Mouse (Mus musculus) MEL (cell line): ENCODE measurements at regions not wholly inside any gene's neighbourhood (a gene's known extent, or its start where the extent isn't known, plus 50 kb on each side); places are given as distances from the start of the nearest gene placed in this dataset.

Source experiments
- DNase-seq: peaks from one replicate; pipeline ENCODE4 v3.0.0; 2011; ENCODE audit warnings: low read depth, low spot score
- H3K27ac ChIP-seq: 2 replicates; pipeline ENCODE4 v1.5.1; 2012; ENCODE audit warnings: low read depth, mild to moderate bottlenecking, control low read depth, low read length, moderate library complexity; ENCODE audit not compliant: control insufficient read depth
- H3K27me3 ChIP-seq, 2 experiments: fragments of 150-350 bp in 1 of 2; sonication (generic) in 1 of 2; 2 replicates each; pipeline ENCODE4 v1.6.1; 2012; ENCODE audit warnings: low read length in 2 of 2, mild to moderate bottlenecking in 2 of 2, improper control_type of control experiment in 1 of 2, moderate library complexity in 1 of 2; ENCODE audit not compliant: insufficient read depth in 2 of 2, control insufficient read depth in 1 of 2
- H3K36me3 ChIP-seq, 2 experiments: 2 replicates each; pipeline ENCODE4 v1.6.1; 2012 to 2014; ENCODE audit warnings: low read length in 2 of 2, improper control_type of control experiment in 1 of 2, inconsistent platforms in 1 of 2, mild to moderate bottlenecking in 1 of 2; ENCODE audit not compliant: insufficient read depth in 2 of 2, control insufficient read depth in 1 of 2
- H3K4me1 ChIP-seq, 2 experiments: fragments of 150-350 bp in 1 of 2; sonication (generic) in 1 of 2; 2 replicates each; pipeline ENCODE4 v1.6.1; 2012; ENCODE audit warnings: low read length in 2 of 2, improper control_type of control experiment in 1 of 2, mild to moderate bottlenecking in 1 of 2; ENCODE audit not compliant: insufficient read depth in 2 of 2, control insufficient read depth in 1 of 2
- H3K4me3 ChIP-seq, 2 experiments: fragments of 150-350 bp in 1 of 2; sonication (generic) in 1 of 2; 2 replicates each; pipeline ENCODE4 v1.5.1; 2012; ENCODE audit warnings: low read depth in 2 of 2, low read length in 2 of 2, mild to moderate bottlenecking in 2 of 2, moderate library complexity in 2 of 2, control low read depth in 1 of 2, improper control_type of control experiment in 1 of 2; ENCODE audit not compliant: control insufficient read depth in 1 of 2, insufficient read depth in 1 of 2
- H3K79me2 ChIP-seq: 2 replicates; pipeline ENCODE4 v1.6.1; 2012; ENCODE audit warnings: mild to moderate bottlenecking, low read length, moderate library complexity; ENCODE audit not compliant: control insufficient read depth, poor library complexity, insufficient read depth
- H3K9ac ChIP-seq: 2 replicates; pipeline ENCODE4 v1.6.1; 2012; ENCODE audit warnings: low read depth, mild to moderate bottlenecking, control low read depth, low read length, moderate library complexity; ENCODE audit not compliant: control insufficient read depth, poor library complexity, severe bottlenecking
- H3K9me3 ChIP-seq: fragments of 150-350 bp; sonication (generic); replicated peaks from 2 replicates; pipeline ENCODE4 v1.6.1; 2012; ENCODE audit warnings: mild to moderate bottlenecking, low read length, improper control_type of control experiment, moderate library complexity; ENCODE audit not compliant: insufficient read depth
- BHLHE40 ChIP-seq: IDR thresholded peaks from 2 replicates; pipeline ENCODE4 v1.6.1; 2012; ENCODE audit warnings: low read depth, mild to moderate bottlenecking, inconsistent platforms, low read length, improper control_type of control experiment, borderline replicate concordance
- CHD1 ChIP-seq: IDR thresholded peaks from 2 replicates; pipeline ENCODE4 v1.6.1; 2012; ENCODE audit warnings: low read depth, mild to moderate bottlenecking, inconsistent platforms, low read length, improper control_type of control experiment
- E2F4 ChIP-seq: IDR thresholded peaks from 2 replicates; pipeline ENCODE4 v1.6.1; 2011; ENCODE audit warnings: low read depth, low read length, improper control_type of control experiment, borderline replicate concordance
- EP300 ChIP-seq, 2 experiments: IDR thresholded peaks; 2 replicates each; pipeline ENCODE4 v1.6.1; 2011; ENCODE audit warnings: improper control_type of control experiment in 2 of 2, low read length in 2 of 2, low read depth in 1 of 2, mild to moderate bottlenecking in 1 of 2
- GATA1 ChIP-seq: IDR thresholded peaks from 2 replicates; pipeline ENCODE4 v1.6.1; 2011; ENCODE audit warnings: low read depth, low read length, improper control_type of control experiment
- HCFC1 ChIP-seq: IDR thresholded peaks from 2 replicates; pipeline ENCODE4 v1.6.1; 2012; ENCODE audit warnings: low read depth, mild to moderate bottlenecking, inconsistent platforms, low read length, improper control_type of control experiment, moderate library complexity
- MAFK ChIP-seq: IDR thresholded peaks from 2 replicates; pipeline ENCODE4 v1.6.1; 2011; ENCODE audit warnings: low read depth, mild to moderate bottlenecking, low read length, improper control_type of control experiment, borderline replicate concordance
- MAX ChIP-seq: IDR thresholded peaks from 2 replicates; pipeline ENCODE4 v1.6.1; 2011; ENCODE audit warnings: low read length, improper control_type of control experiment
- MAZ ChIP-seq: IDR thresholded peaks from 2 replicates; pipeline ENCODE4 v1.6.1; 2012; ENCODE audit warnings: low read depth, mild to moderate bottlenecking, inconsistent platforms, low read length, improper control_type of control experiment
- MEF2A ChIP-seq: IDR thresholded peaks from 2 replicates; pipeline ENCODE4 v1.6.1; 2014; ENCODE audit warnings: low read depth, mild to moderate bottlenecking, inconsistent platforms, low read length, improper control_type of control experiment; ENCODE audit not compliant: poor library complexity, insufficient replicate concordance, severe bottlenecking; ENCODE audit errors: extremely low read depth
- MYB ChIP-seq: IDR thresholded peaks from 2 replicates; pipeline ENCODE4 v1.6.1; 2011; ENCODE audit warnings: mild to moderate bottlenecking, low read depth, low read length, improper control_type of control experiment
- NELFE ChIP-seq: IDR thresholded peaks from 2 replicates; pipeline ENCODE4 v1.6.1; 2011; ENCODE audit warnings: low read depth, low read length, improper control_type of control experiment
- NRF1 ChIP-seq: IDR thresholded peaks from 2 replicates; pipeline ENCODE4 v1.6.1; 2014; ENCODE audit warnings: low read depth, mild to moderate bottlenecking, inconsistent platforms, low read length, improper control_type of control experiment, moderate library complexity; ENCODE audit not compliant: poor library complexity, insufficient read depth, severe bottlenecking
- POLR2AphosphoS2 ChIP-seq: IDR thresholded peaks from 2 replicates; pipeline ENCODE4 v1.6.1; 2011; ENCODE audit warnings: low read length, improper control_type of control experiment
- RCOR1 ChIP-seq: IDR thresholded peaks from 2 replicates; pipeline ENCODE4 v1.6.1; 2012; ENCODE audit warnings: low read depth, mild to moderate bottlenecking, inconsistent platforms, low read length, improper control_type of control experiment
- TCF12 ChIP-seq: IDR thresholded peaks from 2 replicates; pipeline ENCODE4 v1.6.1; 2014; ENCODE audit warnings: low read depth, mild to moderate bottlenecking, inconsistent platforms, low read length, improper control_type of control experiment, moderate library complexity
- USF1 ChIP-seq: IDR thresholded peaks from 2 replicates; pipeline ENCODE4 v1.6.1; 2014; ENCODE audit warnings: low read depth, mild to moderate bottlenecking, inconsistent platforms, low read length, improper control_type of control experiment, moderate library complexity
- USF2 ChIP-seq, 2 experiments: IDR thresholded peaks; 2 replicates each; pipeline ENCODE4 v1.6.1; 2011 to 2012; ENCODE audit warnings: improper control_type of control experiment in 2 of 2, low read length in 2 of 2, borderline replicate concordance in 1 of 2, inconsistent platforms in 1 of 2, low read depth in 1 of 2, mild to moderate bottlenecking in 1 of 2; ENCODE audit not compliant: insufficient read depth in 1 of 2
- ZKSCAN1 ChIP-seq: IDR thresholded peaks from 2 replicates; pipeline ENCODE4 v1.6.1; 2012; ENCODE audit warnings: low read depth, mild to moderate bottlenecking, inconsistent platforms, low read length, improper control_type of control experiment, moderate library complexity
- ZNF384 ChIP-seq: IDR thresholded peaks from 2 replicates; pipeline ENCODE4 v1.6.1; 2012; ENCODE audit warnings: low read depth, mild to moderate bottlenecking, inconsistent platforms, low read length, improper control_type of control experiment

DNA sequence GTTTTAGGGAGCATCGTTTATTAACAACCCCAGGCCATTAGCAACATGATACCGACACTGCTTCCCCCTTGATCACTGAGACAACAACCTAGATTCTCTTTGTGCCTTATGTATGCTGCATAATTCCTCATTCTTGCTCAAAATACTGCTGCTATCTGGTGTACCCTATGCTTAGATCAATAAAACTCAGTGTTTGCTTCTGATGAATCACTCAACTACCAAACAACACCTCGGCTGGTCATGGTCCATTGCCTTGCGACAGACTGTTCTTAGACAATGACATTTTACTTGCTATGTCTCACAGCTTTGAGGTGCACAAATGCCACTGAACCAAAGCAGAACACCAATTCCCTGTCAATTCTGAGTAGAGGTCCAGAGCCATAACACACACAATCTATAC lies 72.3 kb upstream of the Trh start:
- no peaks in the 10 kb centered on the region for H3K9me3 ChIP-seq
- H3K27ac ChIP-seq, result no peak overlapping the region
- DNase-seq, result no peak
- no peaks in the 10 kb centered on the region for H3K79me2 ChIP-seq
- no peaks in the 10 kb centered on the region for H3K36me3 ChIP-seq
- H3K27me3 ChIP-seq, result no peaks in the 10 kb centered on the region
- no peak overlapping the region for H3K4me3 ChIP-seq
- no peak overlapping the region for H3K9ac ChIP-seq
- TF ChIP-seq NRF1, result no peak
- no peak for TF ChIP-seq ZNF384
- TF ChIP-seq USF2 (IDR thresholded peaks at IDR 0.05; ENCODE audit: borderline replicate concordance in 1 of 2, insufficient read depth in 1 of 2, low read depth in 1 of 2, low read length in 2 of 2), result no peak
- no peak for TF ChIP-seq E2F4
- TF ChIP-seq BHLHE40, result no peak
- no peak for TF ChIP-seq EP300 (IDR thresholded peaks at IDR 0.05; ENCODE audit: low read depth in 1 of 2, low read length in 2 of 2)
- no peak for TF ChIP-seq MAZ
- TF ChIP-seq TCF12, result no peak
- no peak for TF ChIP-seq MAX
- TF ChIP-seq ZKSCAN1, result no peak
- TF ChIP-seq MAFK, result no peak
- TF ChIP-seq, all 39 proteins: peak for 0
- H3K4me1 ChIP-seq, result no peaks in the 10 kb centered on the region

DNA sequence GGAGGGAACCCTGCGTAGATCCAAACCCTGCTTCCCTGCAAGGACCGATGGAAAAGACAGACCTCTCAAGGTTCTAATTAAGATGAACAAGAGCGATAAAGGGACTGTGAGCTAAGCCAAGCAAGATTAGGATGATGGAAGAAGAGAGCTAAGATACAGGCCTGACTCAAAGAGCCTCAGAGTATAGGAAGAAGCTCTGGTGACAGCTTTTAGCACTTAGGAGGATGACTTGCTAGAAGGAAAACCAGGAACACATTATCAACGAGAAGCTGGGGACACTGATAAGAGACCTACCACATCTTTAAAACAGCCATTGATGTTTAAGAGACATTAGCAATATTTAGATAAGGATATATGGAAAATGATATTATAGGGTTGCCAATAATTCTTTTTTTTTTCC lies 59.7 kb upstream of the Trh start:
- no peaks in the 10 kb centered on the region for H3K4me1 ChIP-seq
- no peaks in the 10 kb centered on the region for H3K9me3 ChIP-seq
- no peak overlapping the region for H3K27ac ChIP-seq
- no peaks in the 10 kb centered on the region for H3K79me2 ChIP-seq
- H3K36me3 ChIP-seq, result no peaks in the 10 kb centered on the region
- DNase-seq, result no peak
- H3K9ac ChIP-seq, result no peak overlapping the region
- H3K27me3 ChIP-seq, result peaks cover 0 to 1% of the 10 kb centered on the region in 2 experiments; a peak in 2 of 4 replicates
- TF ChIP-seq EP300 (IDR thresholded peaks at IDR 0.05; ENCODE audit: low read depth in 1 of 2, low read length in 2 of 2), result no peak
- no peak for TF ChIP-seq CHD1
- no peak for TF ChIP-seq NRF1
- TF ChIP-seq NELFE, result no peak
- TF ChIP-seq POLR2AphosphoS2, result no peak
- no peak for TF ChIP-seq MYB
- no peak for TF ChIP-seq HCFC1
- no peak for TF ChIP-seq TCF12
- TF ChIP-seq MEF2A, result no peak
- TF ChIP-seq ZKSCAN1, result no peak
- TF ChIP-seq RCOR1, result no peak
- no peak for TF ChIP-seq USF1
- no peak for TF ChIP-seq GATA1
- TF ChIP-seq, all 39 proteins: peak for 0
- H3K4me3 ChIP-seq, result no peak overlapping the region
